Mouse (Mus musculus) intestine, embryonic 16.5 days (tissue): Measurements from ENCODE around the gene Efcab12. TPM values are rescaled to one million over a fixed set of nuclear protein-coding genes. Genes with fewer than 3 reads are reported as not detected.

Experiments
- ATAC-seq: fragments of 200-750 bp; cut with Nextera tagmentation; 2 replicates; pipeline ENCODE4 v1.8.0; 2017; ENCODE audit warnings: moderate TSS enrichment, moderate library complexity
- H3K27ac ChIP-seq: fragments of 300-500 bp; sonication (generic); 2 replicates; pipeline ENCODE4 v1.5.1; 2014; ENCODE audit warnings: mild to moderate bottlenecking, low read length
- H3K27me3 ChIP-seq: fragments of 300-500 bp; sonication (generic); replicated peaks from 2 replicates; pipeline ENCODE4 v1.6.1; 2014; ENCODE audit warnings: low read length, control low read depth, mixed read lengths; ENCODE audit not compliant: control insufficient read depth, insufficient read depth
- H3K36me3 ChIP-seq: fragments of 300-500 bp; sonication (generic); 2 replicates; pipeline ENCODE4 v1.6.1; 2014; ENCODE audit warnings: low read length, control low read depth; ENCODE audit not compliant: control insufficient read depth, insufficient read depth
- H3K4me1 ChIP-seq: fragments of 300-500 bp; sonication (generic); 2 replicates; pipeline ENCODE4 v1.6.1; 2014; ENCODE audit warnings: low read length, control low read depth, mixed read lengths; ENCODE audit not compliant: control insufficient read depth, insufficient read depth
- H3K4me2 ChIP-seq: fragments of 300-500 bp; sonication (generic); 2 replicates; pipeline ENCODE4 v1.6.1; 2014; ENCODE audit warnings: low read depth, low read length, control low read depth
- H3K4me3 ChIP-seq: fragments of 300-500 bp; sonication (generic); 2 replicates; pipeline ENCODE4 v1.5.1; 2014; ENCODE audit warnings: mild to moderate bottlenecking, low read length
- H3K9ac ChIP-seq: fragments of 300-500 bp; sonication (generic); 2 replicates; pipeline ENCODE4 v1.6.1; 2014; ENCODE audit warnings: low read depth, low read length
- H3K9me3 ChIP-seq: fragments of 300-500 bp; sonication (generic); 2 replicates; pipeline ENCODE4 v1.6.1; 2016; ENCODE audit warnings: low read length, control low read depth; ENCODE audit not compliant: control insufficient read depth
- WGBS: fragments of 180-500 bp; shearing (Covaris S2); extraction: QIAGEN DNeasy Blood & Tissue Kit; methylation state at CpG from one replicate; pipeline ENCODE4 v1.1.7; 2014; 5-methylcytosine and 5-hydroxymethylcytosine counted together
- polyA plus RNA-seq: library from polyadenylated mRNA; unstranded; fragments of >200 nt; fragmentation: Nextera tagmentation; extraction: Ambion mirVana; gene quantifications from 2 replicates; pipeline ENCODE4 v1.2.1, GENCODE M21; 2015

Efcab12 gene
- polyA plus RNA-seq, 1 experiment from 2014 or later, result 0.44 TPM

GRCm38 (mm10) chr6:115863340-115863841, 25.2 kb upstream of the Efcab12 start:
- ATAC-seq, result peak; percentile 45
- Histone ChIP-seq H3K27ac (peak overlapping the region; percentile 78), H3K4me1 (peaks cover 24% of the 10 kb centered on the region), H3K9me3 (no peaks in the 10 kb centered on the region), H3K36me3 (no peaks in the 10 kb centered on the region), H3K4me2 (no peak overlapping the region), H3K9ac (no peak overlapping the region), H3K27me3 (no peaks in the 10 kb centered on the region), H3K4me3 (no peak overlapping the region)
- 43% methylated on average over 7 of the region's 7 CpGs for WGBS

GRCm38 (mm10) chr6:115860027-115860556, 21.9 kb upstream of the Efcab12 start:
- WGBS, result 42% methylated on average over 7 of the region's 7 CpGs
- Histone ChIP-seq H3K9ac (no peak overlapping the region), H3K4me2 (no peak overlapping the region), H3K4me1 (peaks cover 28% of the 10 kb centered on the region), H3K4me3 (no peak overlapping the region), H3K27ac (no peak overlapping the region), H3K27me3 (no peaks in the 10 kb centered on the region), H3K9me3 (no peaks in the 10 kb centered on the region), H3K36me3 (no peaks in the 10 kb centered on the region)
- ATAC-seq, result peak; percentile 29; the same call in 1 of the 2 replicates

- peak; percentile 57 for ATAC-seq
- 34% methylated on average over 4 of the region's 4 CpGs for WGBS
- Histone ChIP-seq H3K4me2 (no peak overlapping the region), H3K9ac (peak overlapping the region; percentile 12; the same call in 1 of the 2 replicates), H3K4me1 (peaks cover 28% of the 10 kb centered on the region), H3K27me3 (no peaks in the 10 kb centered on the region), H3K36me3 (no peaks in the 10 kb centered on the region), H3K9me3 (no peaks in the 10 kb centered on the region), H3K27ac (0 out of 2 replicates have a peak overlapping the region, but pooled peaks have one; percentile 30), H3K4me3 (no peak overlapping the region)
Observed at GRCm38 (mm10) chr6:115859258-115859657, 21.0 kb upstream of the Efcab12 start.

GRCm38 (mm10) chr6:115856361-115856745, 18.1 kb upstream of the Efcab12 start:
- Histone ChIP-seq H3K27ac (peak overlapping the region; percentile 17; the same call in 1 of the 2 replicates), H3K4me1 (peaks cover 21% of the 10 kb centered on the region), H3K4me3 (no peak overlapping the region), H3K36me3 (0 out of 2 replicates have a peak, but pooled peaks cover 2% of the 10 kb centered on the region), H3K4me2 (no peak overlapping the region), H3K9ac (no peak overlapping the region), H3K27me3 (no peaks in the 10 kb centered on the region), H3K9me3 (no peaks in the 10 kb centered on the region)
- ATAC-seq, result no peak
- 53% methylated on average over 4 of the region's 4 CpGs for WGBS

GRCm38 (mm10) chr6:115855733-115856360, 17.6 kb upstream of the Efcab12 start:
- 81% methylated on average over 3 of the region's 3 CpGs for WGBS

GRCm38 (mm10) chr6:115854432-115854831, 16.2 kb upstream of the Efcab12 start:
- Histone ChIP-seq H3K4me3 (no peak overlapping the region), H3K36me3 (0 out of 2 replicates have a peak, but pooled peaks cover 2% of the 10 kb centered on the region), H3K4me2 (no peak overlapping the region), H3K4me1 (peaks cover 14% of the 10 kb centered on the region), H3K27me3 (no peaks in the 10 kb centered on the region), H3K9me3 (no peaks in the 10 kb centered on the region), H3K27ac (no peak overlapping the region), H3K9ac (no peak overlapping the region)
- ATAC-seq, result no peak
- 69% methylated on average over 2 of the region's 2 CpGs for WGBS

More at GRCm38 (mm10) chr6:115855733-115856360, 17.6 kb upstream of the Efcab12 start:
- Histone ChIP-seq H3K4me1 (peaks cover 21% of the 10 kb centered on the region), H3K9ac (no peak overlapping the region), H3K36me3 (0 out of 2 replicates have a peak, but pooled peaks cover 2% of the 10 kb centered on the region), H3K27ac (no peak overlapping the region), H3K4me3 (no peak overlapping the region), H3K9me3 (no peaks in the 10 kb centered on the region), H3K4me2 (no peak overlapping the region), H3K27me3 (no peaks in the 10 kb centered on the region)
- no peak for ATAC-seq

- WGBS, result 35% methylated on average over 7 of the region's 7 CpGs
- H3K36me3 ChIP-seq, result 0 out of 2 replicates have a peak, but pooled peaks cover 2% of the 10 kb centered on the region
- H3K9ac ChIP-seq, result peak overlapping the region; percentile 63
- no peak for ATAC-seq
- H3K4me3 ChIP-seq, result peak overlapping the region; percentile 59
- no peaks in the 10 kb centered on the region for H3K9me3 ChIP-seq
- H3K27ac ChIP-seq, result peak overlapping the region; percentile 52
- no peaks in the 10 kb centered on the region for H3K27me3 ChIP-seq
- H3K4me1 ChIP-seq, result peaks cover 10% of the 10 kb centered on the region
- H3K4me2 ChIP-seq, result peak overlapping the region; percentile 53
Observed at GRCm38 (mm10) chr6:115853985-115854384, 15.8 kb upstream of the Efcab12 start.

- Histone ChIP-seq H3K27ac (peak within 1 kb of the TSS; percentile 78), H3K9me3 (no peaks in the 10 kb centered on the region), H3K4me3 (peak within 1 kb of the TSS; percentile 61), H3K9ac (peak within 1 kb of the TSS; percentile 73), H3K4me1 (0 out of 2 replicates have a peak, but pooled peaks cover 8% of the 10 kb centered on the region), H3K4me2 (peak within 1 kb of the TSS; percentile 74), H3K36me3 (peaks cover 6% of the 10 kb centered on the region; the same call in 1 of the 2 replicates), H3K27me3 (no peaks in the 10 kb centered on the region)
- under 1% methylated on average over 51 of the region's 51 CpGs for WGBS
- peak; percentile 99 for ATAC-seq
Observed at GRCm38 (mm10) chr6:115853091-115853813, 15.0 kb upstream of the Efcab12 start, which contains the start of the genes Mbd4 and Ift122. TSS of gene Mbd4 (minus strand) at chr6:115853371. TSS of gene Ift122 (plus strand) at chr6:115853470.
